Comparison of ENCODE assay signal across 9 mouse cellular contexts in genomic region chr2:102002408-102002973, GRCm38 (mm10).
DNase-seq lines count a peak whose midpoint lies in the region; ATAC-seq and TF ChIP-seq lines count a peak whose summit lies in the region.
"Had no signal": no experiment of that assay in that cellular context is flagged by ENCODE, and none has a peak within 500 bp of the region (broad histone marks: within the 10 kb centered on the region; RNA-seq: fewer than 3 reads in every experiment).

No protein-coding gene starts in this region.

- H3K36me3 ChIP-seq in heart, postnatal 0 days (replicated peaks; ENCODE audit: control insufficient read depth, insufficient read depth, low read length): no peaks in the 10 kb centered on the region
- H3K36me3 ChIP-seq in embryonic facial prominence, embryonic 11.5 days (replicated peaks; ENCODE audit: control insufficient read depth, insufficient read depth, low read depth, low read length): no peaks in the 10 kb centered on the region
- H3K36me3 ChIP-seq in hindbrain, embryonic 13.5 days: no peaks in the 10 kb centered on the region
- H3K36me3 ChIP-seq in midbrain, embryonic 15.5 days (replicated peaks): no peaks in the 10 kb centered on the region

- no peak overlapping the region for H3K9ac ChIP-seq in heart, postnatal 0 days (replicated peaks; ENCODE audit: low read depth, low read length)
- no peak overlapping the region for H3K9ac ChIP-seq in embryonic facial prominence, embryonic 11.5 days (replicated peaks; ENCODE audit: low read length)
- H3K9ac ChIP-seq in hindbrain, embryonic 13.5 days: peak overlapping the region; percentile 39
- H3K9ac ChIP-seq in midbrain, embryonic 15.5 days: no peak overlapping the region; the same call in 1 of the 2 replicates

- peak overlapping the region; percentile 48 for H3K4me2 ChIP-seq in heart, postnatal 0 days (ENCODE audit: low read depth, low read length)
- H3K4me2 ChIP-seq in embryonic facial prominence, embryonic 11.5 days (ENCODE audit: low read depth, low read length): no peak overlapping the region
- peak overlapping the region; percentile 31 for H3K4me2 ChIP-seq in hindbrain, embryonic 13.5 days
- peak overlapping the region; percentile 33 for H3K4me2 ChIP-seq in midbrain, embryonic 15.5 days

- H3K9me3 ChIP-seq in heart, postnatal 0 days (replicated peaks; ENCODE audit: control insufficient read depth, low read length): no peaks in the 10 kb centered on the region
- H3K9me3 ChIP-seq in embryonic facial prominence, embryonic 11.5 days (replicated peaks; ENCODE audit: control insufficient read depth, low read length): no peaks in the 10 kb centered on the region
- H3K9me3 ChIP-seq in hindbrain, embryonic 13.5 days: no peaks in the 10 kb centered on the region
- no peaks in the 10 kb centered on the region for H3K9me3 ChIP-seq in midbrain, embryonic 15.5 days

- no peaks in the 10 kb centered on the region for H3K27me3 ChIP-seq in heart, postnatal 0 days (ENCODE audit: control insufficient read depth, insufficient read depth, low read length)
- H3K27me3 ChIP-seq in embryonic facial prominence, embryonic 11.5 days (ENCODE audit: control insufficient read depth, insufficient read depth, low read length): no peaks in the 10 kb centered on the region
- H3K27me3 ChIP-seq in hindbrain, embryonic 13.5 days: no peaks in the 10 kb centered on the region
- no peaks in the 10 kb centered on the region for H3K27me3 ChIP-seq in midbrain, embryonic 15.5 days (replicated peaks)

- ATAC-seq in heart, postnatal 0 days (ENCODE audit: insufficient read depth, low read depth): no peak
- ATAC-seq in embryonic facial prominence, embryonic 11.5 days (replicated peaks; ENCODE audit: insufficient number of reproducible peaks, low FRiP score, low TSS enrichment, low read depth): 0 out of 2 replicates have a peak, but pooled peaks have one; percentile 8
- no peak for ATAC-seq in hindbrain, embryonic 13.5 days (ENCODE audit: low FRiP score)
- ATAC-seq in midbrain, embryonic 15.5 days (replicated peaks): no peak; the same call in 1 of the 2 replicates

- DNase-seq in heart, postnatal 0 days (ENCODE audit: low spot score): no peak
- DNase-seq in heart, adult 11 months: no peak
- no peak for DNase-seq in embryonic facial prominence, embryonic 11.5 days (ENCODE audit: low spot score)
- no peak for DNase-seq in layer of hippocampus, postnatal 10 days (ENCODE audit: low spot score in 2 of 2)
- no peak for DNase-seq in urinary bladder, postnatal 14 days (ENCODE audit: low spot score)
- no peak for DNase-seq in thymus, adult 18-20 months
- DNase-seq: thymus, adult 2 months had no signal

- no peak for TF ChIP-seq EP300 in heart, postnatal 0 days (IDR thresholded peaks at IDR 0.05; ENCODE audit: low read depth)

- peak overlapping the region; percentile 21 for H3K4me3 ChIP-seq in heart, postnatal 0 days (ENCODE audit: low read depth, low read length)
- H3K4me3 ChIP-seq in embryonic facial prominence, embryonic 11.5 days (ENCODE audit: low read depth, low read length): no peak overlapping the region
- H3K4me3 ChIP-seq in hindbrain, embryonic 13.5 days: no peak overlapping the region
- no peak overlapping the region for H3K4me3 ChIP-seq in midbrain, embryonic 15.5 days

- no peak for TF ChIP-seq CTCF in heart, postnatal 0 days (IDR thresholded peaks at IDR 0.05; ENCODE audit: low read depth)

- peaks cover 50% of the 10 kb centered on the region for H3K4me1 ChIP-seq in heart, postnatal 0 days (ENCODE audit: control insufficient read depth, insufficient read depth)
- peaks cover 8% of the 10 kb centered on the region for H3K4me1 ChIP-seq in embryonic facial prominence, embryonic 11.5 days (ENCODE audit: control insufficient read depth, insufficient read depth, low read length)
- peaks cover 96% of the 10 kb centered on the region for H3K4me1 ChIP-seq in hindbrain, embryonic 13.5 days (replicated peaks)
- H3K4me1 ChIP-seq in midbrain, embryonic 15.5 days: peaks cover 85% of the 10 kb centered on the region

- H3K27ac ChIP-seq in heart, postnatal 0 days (ENCODE audit: low read depth): peak overlapping the region; percentile 52; the same call in 1 of the 2 replicates
- H3K27ac ChIP-seq in embryonic facial prominence, embryonic 11.5 days (replicated peaks; ENCODE audit: low read depth, low read length): no peak overlapping the region
- peak overlapping the region; percentile 91 for H3K27ac ChIP-seq in hindbrain, embryonic 13.5 days
- peak overlapping the region; percentile 84 for H3K27ac ChIP-seq in midbrain, embryonic 15.5 days

- WGBS in heart, postnatal 0 days: 20% methylated on average over 12 of the region's 12 CpGs
- 59% methylated on average over 12 of the region's 12 CpGs for WGBS in embryonic facial prominence, embryonic 11.5 days
- WGBS in hindbrain, embryonic 13.5 days: 46% methylated on average over 12 of the region's 12 CpGs
- 25% methylated on average over 12 of the region's 12 CpGs for WGBS in midbrain, embryonic 15.5 days
